In genomic region chr2:162219507-162219906, GRCm38 (mm10) we compare ENCODE assay signal across 12 mouse cellular contexts.
DNase-seq lines count a peak whose midpoint lies in the region; ATAC-seq and TF ChIP-seq lines count a peak whose summit lies in the region.
"Had no signal": no experiment of that assay in that cellular context is flagged by ENCODE, and none has a peak within 500 bp of the region (broad histone marks: within the 10 kb centered on the region; RNA-seq: fewer than 3 reads in every experiment).

No protein-coding gene starts in this region.

- peak; percentile 74 for DNase-seq in brain, embryonic 14.5 days (ENCODE audit: low read depth)
- peak; percentile 64 to 82 for DNase-seq in cerebellum, adult 2 months
- DNase-seq in layer of hippocampus, adult 11-12 months (ENCODE audit: low spot score) = peak; percentile 64
- DNase-seq in left cerebral cortex, postnatal 14 days (ENCODE audit: low spot score in 2 of 2) = peak; percentile 37 to 45
- no peak for DNase-seq in embryo, embryonic 11 days
- DNase-seq in thymus, postnatal 10 days (ENCODE audit: low spot score in 2 of 2) = no peak
- no peak for DNase-seq in midbrain, embryonic 11.5 days (ENCODE audit: low spot score, missing footprints)
- DNase-seq: lung, postnatal 36 days; thymus, postnatal 25 days had no signal

- H3K27me3 ChIP-seq in cerebellum, adult 2 months (ENCODE audit: control insufficient read depth, insufficient read depth, low read length) = no peaks in the 10 kb centered on the region
- no peaks in the 10 kb centered on the region for H3K27me3 ChIP-seq in midbrain, embryonic 16.5 days (ENCODE audit: control insufficient read depth, insufficient read depth, low read depth, low read length)
- H3K27me3 ChIP-seq in midbrain, embryonic 11.5 days (ENCODE audit: control insufficient read depth, insufficient read depth, low read length) = no peaks in the 10 kb centered on the region
- H3K27me3 ChIP-seq: heart, embryonic 13.5 days; intestine, embryonic 15.5 days had no signal

- 24% methylated on average over 4 of the region's 4 CpGs for WGBS in cerebellum, adult 2 months
- 88% methylated on average over 4 of the region's 4 CpGs for WGBS in midbrain, embryonic 16.5 days
- 92% methylated on average over 4 of the region's 4 CpGs for WGBS in midbrain, embryonic 11.5 days

- peaks cover 11% of the 10 kb centered on the region for H3K4me1 ChIP-seq in cerebellum, adult 2 months (ENCODE audit: control insufficient read depth, insufficient read depth, low read length)
- H3K4me1 ChIP-seq in midbrain, embryonic 16.5 days (ENCODE audit: control insufficient read depth, insufficient read depth, low read length) = no peaks in the 10 kb centered on the region
- H3K4me1 ChIP-seq in midbrain, embryonic 11.5 days (ENCODE audit: control insufficient read depth, insufficient read depth, low read length) = no peaks in the 10 kb centered on the region
- H3K4me1 ChIP-seq: intestine, embryonic 15.5 days had no signal

- no peak overlapping the region for H3K9ac ChIP-seq in midbrain, embryonic 16.5 days (ENCODE audit: low read depth, low read length)
- no peak overlapping the region for H3K9ac ChIP-seq in midbrain, embryonic 11.5 days (ENCODE audit: low read length)
- H3K9ac ChIP-seq: heart, embryonic 13.5 days; intestine, embryonic 15.5 days had no signal

- no peak overlapping the region for H3K4me3 ChIP-seq in cerebellum, adult 2 months (replicated peaks; ENCODE audit: insufficient read depth, low read depth, low read length)
- no peak overlapping the region for H3K4me3 ChIP-seq in midbrain, embryonic 16.5 days (ENCODE audit: low read depth, low read length)
- no peak overlapping the region for H3K4me3 ChIP-seq in midbrain, embryonic 11.5 days (ENCODE audit: low read depth, low read length)
- H3K4me3 ChIP-seq: heart, embryonic 13.5 days; intestine, embryonic 15.5 days had no signal

- no peak overlapping the region for H3K27ac ChIP-seq in cerebellum, adult 2 months (ENCODE audit: insufficient read depth, low read length)
- H3K27ac ChIP-seq in midbrain, embryonic 16.5 days (ENCODE audit: low read length) = no peak overlapping the region
- no peak overlapping the region for H3K27ac ChIP-seq in midbrain, embryonic 11.5 days (ENCODE audit: low read depth, low read length)
- H3K27ac ChIP-seq: heart, embryonic 13.5 days; intestine, embryonic 15.5 days had no signal

- no peaks in the 10 kb centered on the region for H3K9me3 ChIP-seq in midbrain, embryonic 16.5 days (replicated peaks; ENCODE audit: control insufficient read depth, low read length, poor library complexity, severe bottlenecking)
- H3K9me3 ChIP-seq in midbrain, embryonic 11.5 days (ENCODE audit: control insufficient read depth, low read length) = no peaks in the 10 kb centered on the region
- H3K9me3 ChIP-seq: heart, embryonic 13.5 days; intestine, embryonic 15.5 days had no signal

- intact Hi-C loops in left cerebral cortex, postnatal 14 days (cut with DNase I) = no loop called here

- no peak for TF ChIP-seq CTCF in brain, embryonic 14.5 days (IDR thresholded peaks at IDR 0.05; ENCODE audit: borderline replicate concordance, extremely low read depth, insufficient read depth, insufficient read length)
- no peak for TF ChIP-seq CTCF in cerebellum, adult 2 months (IDR thresholded peaks at IDR 0.05; ENCODE audit: borderline replicate concordance, insufficient read depth, low read depth, low read length)

- no peak for ATAC-seq in midbrain, embryonic 16.5 days
- ATAC-seq in midbrain, embryonic 11.5 days (ENCODE audit: low FRiP score) = no peak
- ATAC-seq: intestine, embryonic 15.5 days had no signal

- H3K4me2 ChIP-seq in midbrain, embryonic 16.5 days (ENCODE audit: low read length) = no peak overlapping the region
- H3K4me2 ChIP-seq in midbrain, embryonic 11.5 days = no peak overlapping the region
- H3K4me2 ChIP-seq: heart, embryonic 13.5 days; intestine, embryonic 15.5 days had no signal

- H3K36me3 ChIP-seq in midbrain, embryonic 16.5 days (ENCODE audit: control insufficient read depth, insufficient read depth, low read length) = no peaks in the 10 kb centered on the region
- H3K36me3 ChIP-seq in midbrain, embryonic 11.5 days (ENCODE audit: control insufficient read depth, insufficient read depth, low read length) = no peaks in the 10 kb centered on the region
- H3K36me3 ChIP-seq: heart, embryonic 13.5 days; intestine, embryonic 15.5 days had no signal

- no peak for TF ChIP-seq POLR2A in brain, embryonic 14.5 days (IDR thresholded peaks at IDR 0.05; ENCODE audit: borderline replicate concordance, extremely low read depth, insufficient read depth, insufficient read length, poor library complexity, severe bottlenecking)
- TF ChIP-seq POLR2A in cerebellum, adult 2 months (IDR thresholded peaks at IDR 0.05; ENCODE audit: borderline replicate concordance, insufficient read depth, low read length) = no peak

Comparison
In these comparisons a context has a peak if more than half of its experiments do, and no peak if none do; other contexts are left out.
1. DNase-seq: peak in brain, embryonic 14.5 days (single experiment), cerebellum, adult 2 months (2 of 2), layer of hippocampus, adult 11-12 months (single experiment) and left cerebral cortex, postnatal 14 days (2 of 2); none in embryo, embryonic 11 days (single experiment), thymus, postnatal 10 days (0 of 2) and midbrain, embryonic 11.5 days (single experiment).